Mouse (Mus musculus) neural tube, postnatal 0 days (tissue): ENCODE measurements around the gene Tie1. TPM values are rescaled to one million over a fixed set of nuclear protein-coding genes. Genes with fewer than 3 reads are reported as not detected.

Experiments used
- polyA plus RNA-seq: library from polyadenylated mRNA; unstranded; fragments of >200 nt; fragmentation: Nextera tagmentation; extraction: Ambion mirVana; gene quantifications from 2 replicates; pipeline ENCODE4 v1.2.1, GENCODE M21; 2015

Gene Tie1
- 9.8 and 11.7 TPM in 2 replicates for polyA plus RNA-seq

DNA sequence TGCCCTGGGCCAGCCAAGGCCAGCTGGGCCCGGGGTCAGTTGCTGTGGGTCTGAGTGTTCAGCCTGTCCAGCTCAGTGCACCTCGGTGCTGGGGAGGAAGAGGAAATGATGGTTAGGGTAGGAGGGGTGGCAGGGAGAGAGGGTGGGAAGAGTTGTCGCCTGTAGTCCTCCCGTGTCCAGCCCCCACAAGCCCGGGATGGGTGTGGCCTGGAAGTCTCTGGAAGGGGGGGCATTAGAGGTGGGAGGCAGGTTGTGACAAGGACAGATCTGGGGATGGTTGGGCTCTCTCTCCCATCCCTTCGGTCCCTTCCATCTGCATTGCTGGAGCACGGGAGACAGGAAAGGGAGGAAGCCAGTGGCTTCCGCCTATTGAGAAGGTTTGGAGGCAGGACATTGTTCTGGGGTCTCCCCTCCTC is at the start of gene Tie1:
Tie1 (minus strand) TSS at position 345 of the 416 bp plus-strand sequence.

DNA sequence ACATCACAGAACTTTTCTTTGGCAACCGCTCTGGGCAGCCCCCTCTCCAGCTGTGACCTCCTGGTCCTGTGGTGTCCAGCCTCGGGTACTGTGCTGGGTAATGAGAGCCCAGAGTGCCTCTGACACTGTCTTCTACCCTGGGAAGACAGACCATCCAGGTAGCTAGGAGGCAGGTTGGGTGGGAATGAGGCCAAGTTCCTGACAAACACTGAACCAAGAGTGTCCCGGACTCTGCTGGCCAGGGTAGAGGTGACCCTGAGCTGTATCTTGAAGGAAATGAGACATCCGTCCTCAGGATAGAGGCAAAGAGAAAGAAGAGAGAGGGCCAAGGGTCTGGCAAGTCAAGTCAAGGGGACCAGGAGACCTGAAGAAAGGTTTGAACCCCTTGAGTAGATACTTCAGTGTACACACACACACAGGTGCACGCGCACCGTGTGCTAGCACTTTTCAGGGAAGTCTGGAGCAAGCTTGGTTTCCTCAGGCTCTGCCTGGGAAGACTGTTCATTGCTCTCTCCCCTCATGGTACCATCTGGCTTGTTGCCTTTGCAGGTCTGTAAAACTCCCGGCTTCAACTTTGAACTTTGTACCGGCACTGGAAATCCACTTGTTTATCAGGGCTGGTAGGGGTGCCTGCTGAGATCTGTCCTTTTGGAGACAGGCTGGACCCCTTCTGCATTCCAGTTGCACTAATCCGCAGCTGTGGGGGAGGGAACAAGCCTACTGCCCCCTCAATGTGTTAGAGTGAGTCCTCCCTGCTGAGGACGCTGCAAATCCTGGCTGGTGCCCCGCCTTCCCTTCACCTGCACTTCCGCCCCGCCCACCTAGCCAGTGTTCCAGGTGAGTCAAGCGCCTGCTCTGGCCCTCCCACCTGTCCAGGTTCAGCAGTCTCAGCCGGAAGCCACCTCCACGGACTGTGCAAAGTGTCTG is 36.8 kb upstream of the Tie1 start, which contains the start of gene 2610528J11Rik:
2610528J11Rik (plus strand) TSS at position 592 of the 927 bp plus-strand sequence.

DNA sequence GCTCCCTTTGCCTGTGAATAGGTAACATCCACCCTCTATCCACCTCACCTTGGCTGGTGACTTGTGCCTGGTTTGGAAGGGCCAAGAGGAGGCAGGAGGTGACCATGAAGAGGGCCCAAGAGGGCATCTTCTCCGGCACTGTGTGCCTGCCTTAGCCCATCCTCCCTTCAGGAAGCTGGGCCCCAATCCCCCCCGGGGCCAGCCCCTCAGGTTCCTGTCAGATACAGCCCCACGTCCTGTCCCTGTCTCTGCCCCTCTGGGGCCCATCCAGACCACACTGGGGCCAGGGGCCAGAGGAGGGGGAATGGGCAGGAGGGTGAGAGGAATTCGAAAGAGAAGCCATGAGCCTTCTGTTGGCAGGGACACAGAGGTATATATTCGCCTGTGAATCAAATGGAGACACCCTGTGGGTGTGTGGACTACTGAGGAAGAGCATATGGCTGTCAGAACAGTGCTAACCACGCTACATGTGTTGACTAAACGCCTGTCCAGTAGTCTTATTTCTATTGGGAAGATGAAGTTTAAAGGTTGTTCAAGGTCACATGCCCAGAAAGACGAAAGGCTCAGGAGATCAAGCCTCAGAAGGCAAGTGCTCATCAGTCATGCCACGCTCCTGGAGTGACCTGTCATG is 32.4 kb downstream of the Tie1 start, which contains the start of gene Mpl:
Mpl (minus strand) TSS at position 169 of the 631 bp plus-strand sequence.

DNA sequence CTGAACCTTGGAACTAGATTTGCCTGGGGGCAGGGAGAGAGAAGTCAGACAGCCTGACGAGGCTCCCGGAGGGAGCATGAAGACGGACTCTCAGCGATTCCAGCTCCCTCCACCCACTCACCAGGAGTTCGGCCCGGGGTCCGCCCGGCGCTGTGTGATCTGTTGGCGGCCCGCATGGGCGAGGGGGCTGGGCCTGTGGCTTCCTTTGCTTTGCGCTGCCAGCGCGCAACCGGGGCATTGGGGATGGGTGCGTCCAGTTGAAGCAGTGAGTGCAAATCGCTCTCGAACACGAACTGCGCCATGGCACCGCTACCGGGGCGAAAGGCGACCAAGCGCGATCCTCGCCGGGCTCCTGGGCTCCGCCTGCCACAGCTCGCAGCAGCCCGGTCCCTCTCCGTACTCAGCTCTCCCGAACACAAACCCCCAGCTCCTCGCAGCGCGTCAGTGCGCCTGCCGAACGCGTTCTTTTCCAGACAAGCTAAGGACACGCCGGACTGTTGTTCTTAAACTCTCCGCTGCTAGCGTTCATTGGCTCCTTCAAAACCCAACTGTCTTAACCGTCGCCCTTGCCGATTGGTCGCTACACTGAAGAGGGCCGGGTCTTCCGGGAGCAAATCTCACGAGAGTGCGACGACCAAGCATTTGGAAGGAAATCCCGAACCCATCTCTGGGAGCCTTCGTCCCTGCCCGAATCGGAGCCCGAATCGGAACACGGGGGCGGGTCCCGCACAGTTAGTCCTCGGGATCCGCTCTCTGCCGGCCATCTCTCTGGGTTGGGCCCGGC is 52.8 kb downstream of the Tie1 start, which contains the start of gene Cdc20:
Cdc20 (minus strand) TSS at position 533 of the 784 bp plus-strand sequence.

DNA sequence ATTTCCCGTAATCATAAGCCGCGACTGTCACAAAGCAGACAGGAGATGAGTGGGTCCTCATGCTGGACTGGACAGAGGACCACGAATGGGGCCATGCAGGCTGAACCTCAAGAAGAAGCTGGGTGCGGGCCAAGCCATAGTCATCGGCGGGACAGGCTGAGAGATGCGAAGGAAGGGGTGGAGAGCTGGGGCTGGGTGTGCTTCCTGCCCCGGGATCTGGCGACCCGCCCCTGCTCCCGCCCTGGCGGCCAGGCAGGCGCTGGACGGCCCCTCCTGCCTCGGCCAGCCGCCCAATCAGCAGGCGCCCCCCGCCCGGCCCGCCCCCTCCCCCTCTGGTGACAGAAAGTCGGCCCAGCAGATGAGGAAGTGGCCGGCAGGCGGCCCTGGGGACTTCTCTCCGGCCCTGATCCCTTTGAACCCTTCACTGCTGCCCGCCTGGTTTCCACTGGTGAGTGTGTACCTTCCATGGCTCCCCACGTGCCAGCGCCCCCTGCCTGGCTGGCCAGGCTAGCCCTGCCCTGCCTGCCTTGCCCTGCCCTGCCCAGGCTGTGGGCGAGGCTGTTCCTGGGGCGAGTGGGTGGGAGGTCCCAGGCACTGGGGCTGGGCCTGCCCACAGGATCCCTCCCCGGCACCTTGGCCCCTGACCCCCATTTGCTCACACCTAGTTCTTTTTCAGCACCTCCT is 62.0 kb downstream of the Tie1 start, which contains the start of gene Elovl1:
Elovl1 (plus strand) TSS at position 326 of the 684 bp plus-strand sequence.

Other genes with a start within 250 kb of the Tie1 start
- gene Ptprf, start 198.7 kb downstream of the Tie1 start, polyA plus RNA-seq, result 41.2 and 43.7 TPM in 2 replicates
- 3.8 and 6.0 TPM in 2 replicates for gene Szt2, start 80.8 kb downstream of the Tie1 start, polyA plus RNA-seq
- 91.1 and 97.2 TPM in 2 replicates for gene Med8, start 80.7 kb downstream of the Tie1 start, polyA plus RNA-seq
- 51.9 and 58.1 TPM in 2 replicates for gene Elovl1, start 62.0 kb downstream of the Tie1 start, polyA plus RNA-seq
- gene Cdc20, start 52.7 kb downstream of the Tie1 start, polyA plus RNA-seq, result 19.7 and 19.9 TPM in 2 replicates
- gene Mpl, start 32.5 kb downstream of the Tie1 start, polyA plus RNA-seq, result 0.14 and 0.22 TPM in 2 replicates
- not detected in 2 replicates for gene 2610528J11Rik, start 36.9 kb upstream of the Tie1 start, polyA plus RNA-seq
- 0.47 and 1.1 TPM in 2 replicates for gene Tmem125, start 54.0 kb upstream of the Tie1 start, polyA plus RNA-seq
- 1.2 and 1.3 TPM in 2 replicates for gene Cfap57, start 130.7 kb upstream of the Tie1 start, polyA plus RNA-seq
- gene Ebna1bp2, start 130.7 kb upstream of the Tie1 start, polyA plus RNA-seq, result 80.3 and 86.1 TPM in 2 replicates
- gene Olfr62, start 168.9 kb upstream of the Tie1 start, polyA plus RNA-seq, result not detected in 2 replicates
- not detected in 2 replicates for gene Olfr1342, start 202.7 kb upstream of the Tie1 start, polyA plus RNA-seq
- gene Olfr1341, start 213.5 kb upstream of the Tie1 start, polyA plus RNA-seq, result not detected in 2 replicates
- gene Olfr1340, start 230.1 kb upstream of the Tie1 start, polyA plus RNA-seq, result not detected in 2 replicates
- not detected in 2 replicates for gene Olfr1339, start 242.1 kb upstream of the Tie1 start, polyA plus RNA-seq